Mouse (Mus musculus) gastrocnemius, adult 8-10 months (tissue): ENCODE data around the gene Olfr2. TPM values are rescaled to one million over a fixed set of nuclear protein-coding genes. Genes with fewer than 3 reads are reported as not detected.
"Not testable (repeated sequence)": the region's sequence is repeated elsewhere in the genome, so short reads cannot be mapped to it uniquely, and the experiment has no call there.

Experiments
- DNase-seq, 2 experiments: peaks; one replicate each; pipeline ENCODE4 v3.0.0; 2022; ENCODE audit warnings: low spot score in 2 of 2
- total RNA-seq, 4 experiments: library from RNA; stranded (reverse); gene quantifications; 2 replicates each; pipeline ENCODE4 v1.2.4; 2022

Gene Olfr2
- total RNA-seq = not detected

- no peak for DNase-seq
Measured at GRCm38 (mm10) chr7:107005972-107006371, at the start of gene Olfr2. Olfr2 (minus strand) TSS chr7:107006072.

GRCm38 (mm10) chr7:107047578-107047977 lies 41.7 kb upstream of the Olfr2 start:
- no peak for DNase-seq

GRCm38 (mm10) chr7:107045833-107046232 lies 40.0 kb upstream of the Olfr2 start:
- no peak for DNase-seq

GRCm38 (mm10) chr7:107044407-107044806 lies 38.5 kb upstream of the Olfr2 start:
- no peak for DNase-seq

- DNase-seq = no peak
Measured at GRCm38 (mm10) chr7:107043136-107043535, 37.3 kb upstream of the Olfr2 start.

GRCm38 (mm10) chr7:107039934-107040563 lies 34.2 kb upstream of the Olfr2 start:
- DNase-seq = no peak

GRCm38 (mm10) chr7:107030874-107031273 lies 25.0 kb upstream of the Olfr2 start, which contains the start of gene Olfr713:
Olfr713 (plus strand) TSS chr7:107031174.
- DNase-seq = no peak

- DNase-seq = no peak
Measured at GRCm38 (mm10) chr7:107004169-107004568, 1.7 kb downstream of the Olfr2 start.

GRCm38 (mm10) chr7:107000798-107001197 lies 5.1 kb downstream of the Olfr2 start:
- DNase-seq = no peak

- no peak for DNase-seq
Measured at GRCm38 (mm10) chr7:106985236-106985635, 20.6 kb downstream of the Olfr2 start.

- no peak for DNase-seq
Measured at GRCm38 (mm10) chr7:106975353-106975752, 30.5 kb downstream of the Olfr2 start, which contains the start of gene Olfr711. Olfr711 (minus strand) TSS chr7:106975453.

GRCm38 (mm10) chr7:106967503-106967902 lies 38.4 kb downstream of the Olfr2 start:
- not testable (repeated sequence) for DNase-seq

- no peak for DNase-seq
Measured at GRCm38 (mm10) chr7:106963837-106964236, 42.0 kb downstream of the Olfr2 start, which contains the start of gene Olfr6. Olfr6 (minus strand) TSS chr7:106963937.

- no peak for DNase-seq
Measured at GRCm38 (mm10) chr7:106948212-106948611, 57.7 kb downstream of the Olfr2 start, which contains the start of gene Olfr710. Olfr710 (minus strand) TSS chr7:106948312.

Other genes with a start within 250 kb of the Olfr2 start
- not detected for gene Olfr699, start 212.9 kb downstream of the Olfr2 start, total RNA-seq
- gene Olfr700, start 197.2 kb downstream of the Olfr2 start, total RNA-seq = not detected
- gene Olfr701, start 191.9 kb downstream of the Olfr2 start, total RNA-seq = not detected
- gene Olfr702, start 172.2 kb downstream of the Olfr2 start, total RNA-seq = not detected
- gene Olfr703, start 162.7 kb downstream of the Olfr2 start, total RNA-seq = not detected
- not detected for gene Olfr704, start 142.9 kb downstream of the Olfr2 start, total RNA-seq
- not detected for gene Olfr705, start 129.2 kb downstream of the Olfr2 start, total RNA-seq
- not detected for gene Olfr706, start 117.9 kb downstream of the Olfr2 start, total RNA-seq
- not detected for gene Olfr707, start 104.8 kb downstream of the Olfr2 start, total RNA-seq
- not detected for gene Olfr1532-ps1, start 98.1 kb downstream of the Olfr2 start, total RNA-seq
- not detected for gene Olfr709-ps1, start 73.9 kb downstream of the Olfr2 start, total RNA-seq
- not detected for gene Olfr710, start 57.8 kb downstream of the Olfr2 start, total RNA-seq
- gene Olfr6, start 42.1 kb downstream of the Olfr2 start, total RNA-seq = not detected
- not detected for gene Olfr711, start 30.6 kb downstream of the Olfr2 start, total RNA-seq
- not detected for gene Olfr713, start 25.1 kb upstream of the Olfr2 start, total RNA-seq
- gene Olfr714, start 64.9 kb upstream of the Olfr2 start, total RNA-seq = not detected
- gene Olfr17, start 87.1 kb upstream of the Olfr2 start, total RNA-seq = not detected
- gene Olfr715b, start 104.3 kb upstream of the Olfr2 start, total RNA-seq = not detected
- not detected for gene Olfr715, start 125.0 kb upstream of the Olfr2 start, total RNA-seq
- gene Olfr716, start 132.3 kb upstream of the Olfr2 start, total RNA-seq = not detected
- not detected for gene Nlrp14, start 160.9 kb upstream of the Olfr2 start, total RNA-seq
- gene Rbmxl2, start 203.4 kb upstream of the Olfr2 start, total RNA-seq = not detected